Mouse (Mus musculus) adrenal gland, postnatal 25 days (tissue): Measurements from ENCODE around the gene Uhrf1bp1. TPM values are rescaled to one million over a fixed set of nuclear protein-coding genes. Genes with fewer than 3 reads are reported as not detected.

Experiments used
- total RNA-seq: library from RNA; stranded (reverse); gene quantifications from 2 replicates; pipeline ENCODE4 v1.2.3, GENCODE M21; 2021

The Uhrf1bp1 gene
- total RNA-seq, 1 experiment from 2014 or later, result 32.3 TPM

Other genes starting within 250 kb of the Uhrf1bp1 start
- gene Nudt3, start 232.9 kb upstream of the Uhrf1bp1 start, total RNA-seq, result 194 and 219 TPM in 2 replicates
- gene RPS10-NUDT3, start 221.2 kb upstream of the Uhrf1bp1 start, total RNA-seq, result not detected in 2 replicates
- gene Rps10, start 219.8 kb upstream of the Uhrf1bp1 start, total RNA-seq, result 894 and 1,002 TPM in 2 replicates
- 3.9 TPM in 2 replicates for gene Pacsin1, start 200.9 kb upstream of the Uhrf1bp1 start, total RNA-seq
- gene Spdef, start 127.5 kb upstream of the Uhrf1bp1 start, total RNA-seq, result not detected in 2 replicates
- gene D17Wsu92e, start 35.8 kb upstream of the Uhrf1bp1 start, total RNA-seq, result 170 and 180 TPM in 2 replicates
- gene Snrpc, start 18.3 kb upstream of the Uhrf1bp1 start, total RNA-seq, result 86.4 and 87.9 TPM in 2 replicates
- gene Anks1, start 52.9 kb downstream of the Uhrf1bp1 start, total RNA-seq, result 34.0 and 35.0 TPM in 2 replicates
- gene Taf11, start 53.4 kb downstream of the Uhrf1bp1 start, total RNA-seq, result 24.4 and 34.9 TPM in 2 replicates
- not detected in 2 replicates for gene Tcp11, start 224.2 kb downstream of the Uhrf1bp1 start, total RNA-seq